Mouse (Mus musculus): ENCODE data around the gene Il16. TPM values are rescaled to one million over a fixed set of nuclear protein-coding genes. Genes with fewer than 3 reads are reported as not detected.

The Il16 gene
- polyA plus RNA-seq (2012; rRNA removed), result 70.7 and 72.3 TPM in 2 replicates

- Histone ChIP-seq H3K36me3 (ENCODE audit: control insufficient read depth, insufficient read depth, low read length) (no peaks in the 10 kb centered on the region), H3K4me1 (ENCODE audit: control insufficient read depth, insufficient read depth, insufficient read length) (no peaks in the 10 kb centered on the region), H3K4me3 (ENCODE audit: extremely low read depth, insufficient read depth, insufficient read length) (peak within 1 kb of the TSS; percentile 1; the same call in 1 of the 2 replicates), H3K27me3 (ENCODE audit: control insufficient read depth, insufficient read depth, low read length) (no peaks in the 10 kb centered on the region), H3K27ac (ENCODE audit: insufficient read depth, low read length) (peak within 1 kb of the TSS; percentile 40)
- no peak for DNase-seq (ENCODE audit: low read depth in 1 of 2, low spot score in 2 of 2)
- 74% methylated on average over 20 of the region's 20 CpGs for whole genome bisulfite sequencing
- TF ChIP-seq CTCF (IDR thresholded peaks at IDR 0.05; ENCODE audit: extremely low read depth, insufficient read depth, insufficient read length, insufficient replicate concordance) (no peak), POLR2A (IDR thresholded peaks at IDR 0.05; ENCODE audit: low read depth, low read length) (no peak)
Observed at GRCm38 (mm10) chr7:83745413-83746106, at the start of gene Il16. Il16 (minus strand) TSS chr7:83745726.

- Histone ChIP-seq H3K4me3 (ENCODE audit: extremely low read depth, insufficient read depth, insufficient read length) (no peak within 1 kb of the TSS), H3K27me3 (ENCODE audit: control insufficient read depth, insufficient read depth, low read length) (0 out of 2 replicates have a peak, but pooled peaks cover 1% of the 10 kb centered on the region), H3K4me1 (ENCODE audit: control insufficient read depth, insufficient read depth, insufficient read length) (no peaks in the 10 kb centered on the region), H3K36me3 (ENCODE audit: control insufficient read depth, insufficient read depth, low read length) (no peaks in the 10 kb centered on the region), H3K27ac (ENCODE audit: insufficient read depth, low read length) (no peak within 1 kb of the TSS)
- TF ChIP-seq CTCF (IDR thresholded peaks at IDR 0.05; ENCODE audit: extremely low read depth, insufficient read depth, insufficient read length, insufficient replicate concordance) (no peak), POLR2A (IDR thresholded peaks at IDR 0.05; ENCODE audit: low read depth, low read length) (no peak)
- WGBS, result 59% methylated on average over 14 of the region's 14 CpGs
- no peak for DNase-seq (ENCODE audit: low read depth in 1 of 2, low spot score in 2 of 2)
Observed at GRCm38 (mm10) chr7:83794705-83795104, 49.2 kb upstream of the Il16 start, which contains the start of gene Cfap161. Cfap161 (minus strand) TSS chr7:83794880.

GRCm38 (mm10) chr7:83794006-83794683 is 48.6 kb upstream of the Il16 start:
- Histone ChIP-seq H3K27me3 (ENCODE audit: control insufficient read depth, insufficient read depth, low read length) (0 out of 2 replicates have a peak, but pooled peaks cover 1% of the 10 kb centered on the region), H3K36me3 (ENCODE audit: control insufficient read depth, insufficient read depth, low read length) (no peaks in the 10 kb centered on the region), H3K4me1 (ENCODE audit: control insufficient read depth, insufficient read depth, insufficient read length) (no peaks in the 10 kb centered on the region), H3K4me3 (ENCODE audit: extremely low read depth, insufficient read depth, insufficient read length) (no peak overlapping the region), H3K27ac (ENCODE audit: insufficient read depth, low read length) (no peak overlapping the region)
- 61% methylated on average over 11 of the region's 11 CpGs for WGBS
- no peak for DNase-seq (ENCODE audit: low read depth in 1 of 2, low spot score in 2 of 2)
- no peak for TF ChIP-seq CTCF (IDR thresholded peaks at IDR 0.05; ENCODE audit: extremely low read depth, insufficient read depth, insufficient read length, insufficient replicate concordance)
- TF ChIP-seq POLR2A (IDR thresholded peaks at IDR 0.05; ENCODE audit: low read depth, low read length), result no peak

- WGBS, result 88% methylated on average over 4 of the region's 4 CpGs
- no peak overlapping the region for H3K4me3 ChIP-seq (ENCODE audit: extremely low read depth, insufficient read depth, insufficient read length)
- no peak overlapping the region for H3K27ac ChIP-seq (ENCODE audit: insufficient read depth, low read length)
- TF ChIP-seq POLR2A (IDR thresholded peaks at IDR 0.05; ENCODE audit: low read depth, low read length) (no peak), CTCF (IDR thresholded peaks at IDR 0.05; ENCODE audit: extremely low read depth, insufficient read depth, insufficient read length, insufficient replicate concordance) (no peak)
- no peaks in the 10 kb centered on the region for H3K36me3 ChIP-seq (ENCODE audit: control insufficient read depth, insufficient read depth, low read length)
- DNase-seq (ENCODE audit: low read depth in 1 of 2, low spot score in 2 of 2), result no peak
- H3K4me1 ChIP-seq (ENCODE audit: control insufficient read depth, insufficient read depth, insufficient read length), result no peaks in the 10 kb centered on the region
- H3K27me3 ChIP-seq (ENCODE audit: control insufficient read depth, insufficient read depth, low read length), result no peaks in the 10 kb centered on the region
Observed at GRCm38 (mm10) chr7:83780881-83781280, 35.4 kb upstream of the Il16 start.

- no peak overlapping the region for H3K4me3 ChIP-seq (ENCODE audit: extremely low read depth, insufficient read depth, insufficient read length)
- no peaks in the 10 kb centered on the region for H3K36me3 ChIP-seq (ENCODE audit: control insufficient read depth, insufficient read depth, low read length)
- H3K4me1 ChIP-seq (ENCODE audit: control insufficient read depth, insufficient read depth, insufficient read length), result no peaks in the 10 kb centered on the region
- TF ChIP-seq POLR2A (IDR thresholded peaks at IDR 0.05; ENCODE audit: low read depth, low read length) (no peak), CTCF (IDR thresholded peaks at IDR 0.05; ENCODE audit: extremely low read depth, insufficient read depth, insufficient read length, insufficient replicate concordance) (no peak)
- DNase-seq (ENCODE audit: low read depth in 1 of 2, low spot score in 2 of 2), result no peak
- H3K27me3 ChIP-seq (ENCODE audit: control insufficient read depth, insufficient read depth, low read length), result no peaks in the 10 kb centered on the region
- no peak overlapping the region for H3K27ac ChIP-seq (ENCODE audit: insufficient read depth, low read length)
- WGBS, result 84% methylated on average over 4 of the region's 4 CpGs
Observed at GRCm38 (mm10) chr7:83780026-83780425, 34.5 kb upstream of the Il16 start.

- no peak for TF ChIP-seq CTCF (IDR thresholded peaks at IDR 0.05; ENCODE audit: extremely low read depth, insufficient read depth, insufficient read length, insufficient replicate concordance)
- TF ChIP-seq POLR2A (IDR thresholded peaks at IDR 0.05; ENCODE audit: low read depth, low read length), result no peak
- 85% methylated on average over 2 of the region's 2 CpGs for WGBS
- Histone ChIP-seq H3K36me3 (ENCODE audit: control insufficient read depth, insufficient read depth, low read length) (no peaks in the 10 kb centered on the region), H3K27ac (ENCODE audit: insufficient read depth, low read length) (no peak overlapping the region), H3K27me3 (ENCODE audit: control insufficient read depth, insufficient read depth, low read length) (no peaks in the 10 kb centered on the region), H3K4me3 (ENCODE audit: extremely low read depth, insufficient read depth, insufficient read length) (no peak overlapping the region), H3K4me1 (ENCODE audit: control insufficient read depth, insufficient read depth, insufficient read length) (no peaks in the 10 kb centered on the region)
- DNase-seq (ENCODE audit: low read depth in 1 of 2, low spot score in 2 of 2), result no peak
Observed at GRCm38 (mm10) chr7:83779028-83779427, 33.5 kb upstream of the Il16 start.

GRCm38 (mm10) chr7:83778516-83778915 is 33.0 kb upstream of the Il16 start:
- Histone ChIP-seq H3K36me3 (ENCODE audit: control insufficient read depth, insufficient read depth, low read length) (no peaks in the 10 kb centered on the region), H3K4me3 (ENCODE audit: extremely low read depth, insufficient read depth, insufficient read length) (no peak overlapping the region), H3K27me3 (ENCODE audit: control insufficient read depth, insufficient read depth, low read length) (no peaks in the 10 kb centered on the region), H3K4me1 (ENCODE audit: control insufficient read depth, insufficient read depth, insufficient read length) (no peaks in the 10 kb centered on the region), H3K27ac (ENCODE audit: insufficient read depth, low read length) (no peak overlapping the region)
- 67% methylated on average over 2 of the region's 2 CpGs for WGBS
- no peak for DNase-seq (ENCODE audit: low read depth in 1 of 2, low spot score in 2 of 2)
- TF ChIP-seq CTCF (IDR thresholded peaks at IDR 0.05; ENCODE audit: extremely low read depth, insufficient read depth, insufficient read length, insufficient replicate concordance) (no peak), POLR2A (IDR thresholded peaks at IDR 0.05; ENCODE audit: low read depth, low read length) (no peak)
